Mouse (Mus musculus) thymus, postnatal 36 days (tissue): ENCODE measurements at regions not wholly inside any gene's neighbourhood (a gene's known extent, or its start where the extent isn't known, plus 50 kb on each side); places are given as distances from the start of the nearest gene placed in this dataset.

Source experiments
- DNase-seq, 2 experiments: peaks; one replicate each; pipeline ENCODE4 v3.0.0; 2022; ENCODE audit warnings: mixed read lengths in 2 of 2

DNA sequence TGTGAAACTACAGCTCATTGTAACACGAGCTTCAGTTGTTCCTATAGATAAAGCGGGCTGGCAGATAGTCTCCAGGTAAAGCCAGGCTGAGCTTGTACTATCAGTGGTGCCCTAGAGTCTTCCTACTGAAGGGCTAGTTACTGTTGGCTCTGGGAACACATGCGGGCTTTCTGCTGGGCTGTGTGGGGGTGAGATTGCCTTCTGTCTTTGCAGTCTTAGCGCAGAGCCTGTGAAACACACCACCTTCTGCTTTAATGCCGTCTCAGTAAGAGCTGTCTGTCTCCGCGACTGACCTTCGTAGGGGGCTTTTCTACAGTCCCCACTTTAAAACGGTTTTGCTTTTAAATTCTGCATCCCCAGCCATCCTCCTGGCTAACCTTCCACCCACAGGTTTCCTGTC, 76.7 kb downstream of the Trim29 start:
- DNase-seq = no peak

GRCm38 (mm10) chr9:43389491-43390083, 78.9 kb downstream of the Trim29 start:
- no peak for DNase-seq

DNA sequence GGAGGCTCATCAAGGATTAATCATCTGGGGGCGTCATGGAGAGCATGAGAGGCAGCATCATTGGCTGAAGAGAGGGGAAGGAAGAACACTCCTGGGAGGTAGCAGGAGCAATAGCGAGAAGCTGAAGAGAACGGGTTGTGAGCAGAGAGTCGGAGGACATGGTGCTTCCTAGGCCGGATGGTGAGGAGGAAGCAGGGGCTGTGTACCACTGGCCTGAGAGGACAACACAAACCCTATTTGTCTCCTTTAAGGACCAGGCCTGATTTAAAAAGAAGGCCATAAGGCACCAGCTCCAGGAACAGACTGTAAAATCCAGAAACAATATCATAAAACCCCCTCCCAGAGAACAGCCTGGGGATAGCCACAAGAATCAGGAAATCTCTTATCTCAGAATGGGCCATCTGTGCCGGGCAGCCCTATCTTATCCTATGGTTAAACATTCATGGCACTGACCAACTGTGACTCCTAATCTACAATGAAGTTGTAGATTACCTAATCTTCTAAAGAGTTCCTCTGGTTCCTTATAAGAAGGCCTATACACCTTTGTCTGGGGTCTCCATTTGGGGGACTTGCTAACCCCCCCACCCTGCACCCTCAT, 81.9 kb downstream of the Trim29 start:
- DNase-seq = no peak

DNA sequence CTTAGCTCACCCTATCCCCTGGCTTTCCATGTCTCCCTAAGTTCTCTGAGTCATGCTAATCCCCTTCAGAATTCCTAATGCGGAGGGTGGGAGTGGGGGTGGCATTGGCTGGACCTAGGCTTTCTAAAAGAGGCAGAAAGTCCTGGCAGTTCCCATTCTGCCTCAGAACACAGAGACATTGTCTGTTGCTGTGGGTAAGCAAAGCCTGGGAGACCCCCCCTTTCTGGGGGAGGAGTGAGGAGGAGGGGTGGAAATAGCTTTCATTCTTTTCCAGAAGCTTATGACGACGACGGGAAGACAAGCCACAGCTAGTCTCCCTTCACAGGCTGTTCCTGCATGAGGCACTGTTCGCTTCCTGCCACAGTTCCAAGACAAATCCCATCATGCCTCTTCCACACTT, 83.6 kb downstream of the Trim29 start:
- DNase-seq = no peak

GRCm38 (mm10) chr9:43395209-43395608, 84.6 kb downstream of the Trim29 start:
- DNase-seq = peak; percentile 14 to 19

DNA sequence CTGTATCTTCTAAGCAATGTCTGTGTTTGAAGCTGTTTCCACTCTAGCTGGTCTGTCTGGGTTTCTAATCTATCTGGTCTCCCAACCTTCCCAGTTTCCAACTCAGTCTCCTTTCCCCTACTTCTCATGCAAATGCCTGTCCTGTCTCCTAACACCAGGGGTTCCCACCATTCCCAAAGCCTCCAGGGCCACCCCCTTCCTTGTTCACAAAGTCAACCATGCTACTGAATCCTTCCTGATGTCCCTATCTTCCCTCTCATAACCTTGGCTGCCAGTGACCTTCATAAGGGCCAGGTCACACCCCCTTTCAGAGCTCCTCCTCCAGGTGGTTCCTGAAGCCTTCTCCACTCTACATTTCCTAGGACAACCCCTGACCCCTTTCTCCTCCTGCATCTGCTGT, 85.9 kb downstream of the Trim29 start:
- no peak for DNase-seq

GRCm38 (mm10) chr9:43408493-43408892, 97.8 kb downstream of the Trim29 start:
- no peak for DNase-seq

GRCm38 (mm10) chr9:43412473-43412872, 101.8 kb downstream of the Trim29 start:
- DNase-seq = no peak

DNA sequence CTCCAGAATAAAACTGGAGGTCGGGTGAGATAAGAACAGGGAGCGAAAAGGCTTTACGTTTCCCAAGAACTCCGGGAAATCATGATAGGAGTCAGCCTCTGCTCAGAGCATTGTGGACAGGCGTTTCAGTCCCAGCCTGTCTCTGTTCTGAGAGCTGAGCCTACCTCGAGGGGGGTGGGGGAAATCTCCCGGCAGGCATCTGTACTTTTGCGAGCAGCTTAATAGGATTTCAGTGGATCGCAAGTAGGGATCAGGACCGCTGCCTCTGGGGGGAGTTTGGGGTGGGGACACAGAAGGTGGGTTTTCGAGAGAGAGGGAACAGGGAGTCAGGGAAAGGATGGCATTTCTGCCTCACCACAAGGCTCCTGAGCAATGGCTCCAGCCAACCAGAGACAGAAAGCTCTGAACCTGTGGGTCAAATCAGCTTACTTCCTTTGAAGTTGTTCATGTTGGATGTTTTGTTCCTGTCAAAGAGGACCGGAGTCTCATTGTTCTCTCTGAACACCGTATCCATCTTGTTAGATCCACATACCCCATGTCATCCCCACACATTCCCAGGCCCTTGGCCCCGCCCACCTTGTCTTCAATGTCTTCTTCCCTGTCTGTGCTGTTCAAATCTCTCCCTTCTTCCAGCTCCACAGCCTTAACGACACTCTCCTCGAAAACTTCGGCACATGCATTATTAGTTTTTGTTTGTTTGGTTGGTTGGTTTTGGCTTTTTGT, 109.5 kb downstream of the Trim29 start:
- no peak for DNase-seq

- no peak for DNase-seq
Measured at GRCm38 (mm10) chr9:43427007-43427406, 116.4 kb downstream of the Trim29 start.

DNA sequence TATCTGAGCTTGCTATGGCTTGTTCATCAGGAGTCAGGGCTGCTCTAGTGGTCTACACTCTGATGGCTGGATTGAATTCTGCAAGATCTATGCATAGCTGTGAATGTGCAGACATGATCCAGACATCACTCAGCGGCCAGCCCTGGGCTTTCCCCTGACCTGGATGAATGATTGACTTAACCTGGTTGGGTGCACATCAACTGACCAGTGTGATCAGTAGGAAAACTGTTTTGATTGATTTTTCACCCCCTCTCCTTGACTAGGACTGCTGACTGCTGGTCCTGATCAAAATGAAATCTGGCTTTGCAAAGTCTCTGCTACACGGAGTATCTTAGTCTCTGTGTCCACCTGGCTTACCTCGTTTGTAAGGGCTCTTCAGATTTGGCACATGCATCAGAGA, 123.3 kb downstream of the Trim29 start:
- DNase-seq = no peak

- no peak for DNase-seq
Measured at GRCm38 (mm10) chr9:43438476-43438875, 127.8 kb downstream of the Trim29 start.

- DNase-seq = no peak
Measured at GRCm38 (mm10) chr9:43440959-43441510, 130.4 kb downstream of the Trim29 start.

- no peak for DNase-seq
Measured at GRCm38 (mm10) chr9:43445491-43445890, 134.8 kb downstream of the Trim29 start.

GRCm38 (mm10) chr9:43447372-43447771, 136.7 kb downstream of the Trim29 start:
- no peak for DNase-seq

GRCm38 (mm10) chr9:43448981-43449380, 138.3 kb downstream of the Trim29 start:
- DNase-seq = no peak

- no peak for DNase-seq
Measured at GRCm38 (mm10) chr9:43453953-43454582, 143.4 kb downstream of the Trim29 start.

DNA sequence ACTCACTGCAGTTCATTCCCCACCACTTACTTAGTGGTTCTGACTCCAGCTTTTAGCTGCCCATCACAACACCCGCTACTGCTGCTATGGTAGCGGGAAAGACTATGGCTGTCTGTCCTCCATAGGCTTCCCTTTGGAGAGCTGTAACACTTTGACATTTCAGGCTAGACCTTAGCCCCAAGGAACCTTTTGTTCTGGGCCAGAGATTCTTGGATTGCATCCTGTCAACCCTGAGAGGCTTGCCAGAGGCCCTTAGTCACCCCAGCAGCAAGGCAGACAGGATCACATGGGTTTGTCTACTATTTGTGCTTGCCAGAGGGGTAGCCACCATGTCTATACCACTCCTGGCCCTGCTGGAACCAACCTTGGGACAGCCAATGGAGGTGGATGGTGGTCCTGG, 147.1 kb downstream of the Trim29 start:
- no peak for DNase-seq

DNA sequence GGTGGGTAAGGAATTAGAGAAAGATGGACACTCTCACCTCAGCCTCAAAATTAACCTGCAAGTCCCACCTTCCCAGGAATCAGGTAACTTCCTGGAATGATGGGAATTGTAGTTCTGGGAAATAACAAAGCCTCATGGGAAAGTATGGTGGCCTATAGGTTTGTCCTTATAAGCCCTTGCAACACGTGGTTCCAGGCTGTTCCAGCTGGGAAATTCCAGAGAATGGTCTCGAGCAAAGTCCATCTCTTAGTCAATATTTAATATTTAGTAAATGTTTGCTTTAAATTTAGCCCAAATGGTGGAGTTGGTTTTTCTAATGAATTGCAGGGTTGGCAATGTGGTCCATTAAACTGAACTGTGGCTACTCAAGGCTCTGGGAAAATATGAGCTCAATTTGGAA, 150.5 kb downstream of the Trim29 start:
- DNase-seq = no peak

DNA sequence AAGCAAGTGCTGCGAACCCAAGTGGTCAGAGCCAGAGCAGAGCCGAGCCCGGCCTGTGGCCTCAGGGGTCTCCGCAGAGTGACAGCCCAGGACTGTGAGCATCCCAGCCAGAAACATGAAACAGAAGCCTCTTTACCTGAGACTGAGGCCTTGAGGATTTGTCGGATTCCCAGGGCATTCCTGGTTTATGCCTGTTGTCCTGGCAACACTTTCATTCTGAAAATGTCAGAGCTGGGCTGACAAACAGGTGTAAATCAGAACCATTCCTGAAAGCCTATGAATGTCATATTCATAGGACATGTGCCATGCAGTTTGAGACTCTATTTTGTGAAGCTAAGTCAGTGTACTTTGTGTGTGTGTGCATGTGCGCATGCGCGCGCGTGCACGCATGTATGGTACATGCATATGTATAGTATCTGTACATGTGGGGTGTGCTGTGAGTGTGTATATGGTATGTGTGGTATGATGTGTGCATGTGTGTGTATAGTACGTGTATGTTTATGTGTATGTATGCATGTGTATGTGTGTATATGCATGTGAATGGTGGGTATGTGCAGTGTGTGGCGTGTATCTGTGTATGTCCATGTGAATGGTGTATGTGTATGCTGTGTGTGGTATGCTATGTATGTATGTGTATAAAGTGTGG, 152.9 kb downstream of the Trim29 start:
- no peak for DNase-seq

GRCm38 (mm10) chr9:43465129-43465528, 154.5 kb downstream of the Trim29 start:
- DNase-seq = no peak

GRCm38 (mm10) chr9:43465731-43466330, 155.2 kb downstream of the Trim29 start:
- DNase-seq = no peak

DNA sequence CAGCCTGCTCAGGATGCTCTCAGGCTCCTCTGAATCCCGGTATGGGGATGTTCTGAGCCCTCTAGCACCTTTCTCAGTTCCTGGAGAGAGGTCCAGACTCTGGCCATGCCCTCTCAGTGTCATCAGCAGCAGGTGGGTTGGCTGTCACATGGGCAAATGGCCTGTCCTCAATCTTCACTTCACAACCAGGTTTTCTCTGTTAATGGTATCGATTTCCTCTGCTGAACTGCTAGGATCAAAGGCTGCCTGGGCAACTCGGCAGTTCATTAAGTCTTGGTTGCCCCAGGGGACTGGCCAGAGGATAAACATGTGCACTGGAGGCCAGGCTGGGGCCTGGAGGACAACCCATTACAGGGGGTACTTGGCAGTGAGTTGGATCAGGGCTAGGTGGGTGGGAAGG, 156.2 kb downstream of the Trim29 start:
- no peak for DNase-seq
